Mouse (Mus musculus) embryonic fibroblast, embryonic 13.5 days (primary cell): ENCODE data around the gene Kif16b.

Source experiments
- CTCF ChIP-seq: IDR thresholded peaks from 2 replicates; pipeline ENCODE4 v1.5.1; 2011; ENCODE audit warnings: mild to moderate bottlenecking, control low read depth, low read length, moderate library complexity, borderline replicate concordance; ENCODE audit not compliant: insufficient read depth
- POLR2A ChIP-seq: IDR thresholded peaks from 2 replicates; pipeline ENCODE4 v1.6.1; 2011; ENCODE audit warnings: low read depth, mild to moderate bottlenecking, control low read depth, low read length, moderate library complexity

DNA sequence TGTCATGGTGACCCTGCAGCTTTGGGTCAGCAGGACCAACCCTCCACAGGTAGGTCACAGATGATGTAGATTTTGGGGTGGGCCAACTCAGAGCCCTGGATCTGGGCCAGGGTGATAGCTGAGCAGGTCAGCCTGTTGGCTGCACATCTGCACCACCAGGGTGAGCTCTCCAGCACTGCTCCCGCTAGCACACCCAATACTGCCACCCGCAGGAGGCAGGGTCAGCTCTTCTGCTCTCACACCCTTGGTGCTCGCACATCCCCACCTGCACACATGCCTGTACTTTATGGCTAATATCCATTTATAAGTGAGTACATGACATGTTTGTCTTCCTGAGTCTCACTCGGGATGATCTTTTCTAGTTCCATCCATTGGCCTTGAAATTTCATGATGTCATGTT lies 296.6 kb downstream of the Kif16b start:
- TF ChIP-seq CTCF (no peak), POLR2A (no peak)
